Mouse (Mus musculus): ENCODE data around the gene Cog8. TPM values are rescaled to one million over a fixed set of nuclear protein-coding genes. Genes with fewer than 3 reads are reported as not detected.
A peak's percentile ranks its signal among the peaks of the same experiment; 100 is the strongest.

The Cog8 gene
- polyA plus RNA-seq (2015; fragmentation: Nextera tagmentation; extraction: Ambion mirVana), result 39.1 and 39.3 TPM in 2 replicates

- Histone ChIP-seq H3K4me2 (ENCODE audit: low read length) (peak within 1 kb of the TSS; percentile 91), H3K4me1 (replicated peaks; ENCODE audit: control insufficient read depth, insufficient read depth, low read length) (peaks cover 19% of the 10 kb centered on the region), H3K36me3 (ENCODE audit: control insufficient read depth, insufficient read depth) (peaks cover 18% of the 10 kb centered on the region), H3K9ac (replicated peaks; ENCODE audit: low read depth, low read length) (peak within 1 kb of the TSS; percentile 88), H3K9me3 (ENCODE audit: control insufficient read depth, low read length) (no peaks in the 10 kb centered on the region), H3K27ac (ENCODE audit: low read length) (peak within 1 kb of the TSS; percentile 79), H3K27me3 (replicated peaks; ENCODE audit: control insufficient read depth, insufficient read depth, low read length) (no peaks in the 10 kb centered on the region), H3K4me3 (replicated peaks; ENCODE audit: low read length) (peak within 1 kb of the TSS; percentile 97)
- peak; percentile 99 for ATAC-seq
- under 1% methylated on average over 88 of the region's 88 CpGs for WGBS
Observed at GRCm38 (mm10) chr8:107056076-107056972, at the start of gene Cog8, which contains the start of gene Nip7. Gene Cog8, minus strand, starts transcription at chr8:107056689. Gene Nip7, plus strand, starts transcription at chr8:107056877.

- no peak overlapping the region for H3K4me2 ChIP-seq (ENCODE audit: low read length)
- H3K4me3 ChIP-seq (replicated peaks; ENCODE audit: low read length), result no peak overlapping the region
- no peak for ATAC-seq
- WGBS, result 12% methylated on average over 4 of the region's 4 CpGs
- H3K27ac ChIP-seq (ENCODE audit: low read length), result no peak overlapping the region
- H3K4me1 ChIP-seq (replicated peaks; ENCODE audit: control insufficient read depth, insufficient read depth, low read length), result no peaks in the 10 kb centered on the region
- no peaks in the 10 kb centered on the region for H3K36me3 ChIP-seq (ENCODE audit: control insufficient read depth, insufficient read depth)
- H3K9ac ChIP-seq (replicated peaks; ENCODE audit: low read depth, low read length), result no peak overlapping the region
- no peaks in the 10 kb centered on the region for H3K27me3 ChIP-seq (replicated peaks; ENCODE audit: control insufficient read depth, insufficient read depth, low read length)
- H3K9me3 ChIP-seq (ENCODE audit: control insufficient read depth, low read length), result no peaks in the 10 kb centered on the region
Observed at GRCm38 (mm10) chr8:107104547-107104946, 48.1 kb upstream of the Cog8 start.

DNA sequence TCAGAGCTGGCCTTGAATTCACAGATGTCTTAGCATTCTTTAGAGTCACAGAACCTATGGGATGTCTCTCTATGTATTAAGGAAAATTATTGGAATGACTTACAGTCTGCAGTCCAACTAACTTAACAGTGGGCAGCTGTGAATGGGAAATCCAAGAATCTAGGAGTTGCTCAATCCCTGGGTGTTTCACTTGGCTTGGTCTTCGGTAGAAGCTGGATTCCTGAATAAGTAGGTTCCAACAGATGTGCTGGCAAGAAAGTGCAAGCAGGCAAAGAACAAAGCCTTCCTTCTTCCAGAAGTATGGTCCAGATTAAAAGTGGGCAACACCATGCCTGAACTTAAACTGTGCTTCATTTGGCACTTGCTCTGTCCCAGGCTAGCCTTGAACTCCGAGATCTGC lies 44.1 kb upstream of the Cog8 start:
- H3K27me3 ChIP-seq (replicated peaks; ENCODE audit: control insufficient read depth, insufficient read depth, low read length), result no peaks in the 10 kb centered on the region
- H3K4me1 ChIP-seq (replicated peaks; ENCODE audit: control insufficient read depth, insufficient read depth, low read length), result peaks cover 5% of the 10 kb centered on the region
- 84% methylated on average over 2 of the region's 2 CpGs for WGBS
- no peak for ATAC-seq
- no peak overlapping the region for H3K4me3 ChIP-seq (replicated peaks; ENCODE audit: low read length)
- no peaks in the 10 kb centered on the region for H3K9me3 ChIP-seq (ENCODE audit: control insufficient read depth, low read length)
- H3K4me2 ChIP-seq (ENCODE audit: low read length), result no peak overlapping the region
- no peak overlapping the region for H3K27ac ChIP-seq (ENCODE audit: low read length)
- H3K9ac ChIP-seq (replicated peaks; ENCODE audit: low read depth, low read length), result no peak overlapping the region
- H3K36me3 ChIP-seq (ENCODE audit: control insufficient read depth, insufficient read depth), result no peaks in the 10 kb centered on the region

DNA sequence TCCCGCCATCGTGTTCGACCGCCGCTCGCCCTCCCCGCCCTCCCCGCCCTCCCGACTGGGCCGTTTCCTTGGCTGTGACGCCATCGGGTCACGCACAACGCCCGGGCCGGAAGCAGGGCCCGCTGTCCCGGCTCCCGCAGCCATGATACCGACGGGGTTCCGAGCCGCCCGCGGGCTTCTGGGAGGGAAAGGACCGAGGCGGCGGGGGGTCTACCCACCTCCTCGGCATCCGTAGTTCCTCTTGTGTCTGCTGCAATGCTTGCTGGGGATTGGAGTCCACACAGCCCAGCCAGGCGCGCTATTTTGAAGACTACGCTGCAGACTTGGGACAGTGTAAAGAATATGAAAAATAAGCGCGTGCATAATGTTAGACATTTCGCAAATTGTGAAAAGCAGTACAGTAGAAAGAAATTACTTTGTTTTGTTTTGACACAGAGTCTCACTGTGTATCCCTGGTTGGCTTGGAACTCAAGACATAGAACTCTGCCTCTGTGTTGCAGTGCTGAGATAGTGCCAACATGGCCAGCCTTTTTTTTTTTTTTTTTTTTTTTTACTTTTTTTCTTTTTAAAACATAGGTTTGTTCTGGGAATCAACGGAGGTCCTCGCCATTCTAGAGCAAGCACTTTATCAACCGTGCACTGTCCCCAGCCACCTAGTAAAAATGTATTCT lies 40.0 kb upstream of the Cog8 start, which contains the start of gene Terf2:
Terf2 (minus strand) TSS at position 182 of the 671 bp plus-strand sequence.
- H3K27ac ChIP-seq (ENCODE audit: low read length), result peak within 1 kb of the TSS; percentile 77
- peak within 1 kb of the TSS; percentile 73 for H3K4me2 ChIP-seq (ENCODE audit: low read length)
- no peaks in the 10 kb centered on the region for H3K27me3 ChIP-seq (replicated peaks; ENCODE audit: control insufficient read depth, insufficient read depth, low read length)
- H3K4me3 ChIP-seq (replicated peaks; ENCODE audit: low read length), result peak within 1 kb of the TSS; percentile 81
- peak; percentile 99 for ATAC-seq
- H3K4me1 ChIP-seq (replicated peaks; ENCODE audit: control insufficient read depth, insufficient read depth, low read length), result peaks cover 23% of the 10 kb centered on the region
- no peaks in the 10 kb centered on the region for H3K36me3 ChIP-seq (ENCODE audit: control insufficient read depth, insufficient read depth)
- no peaks in the 10 kb centered on the region for H3K9me3 ChIP-seq (ENCODE audit: control insufficient read depth, low read length)
- 4% methylated on average over 31 of the region's 39 CpGs for WGBS
- H3K9ac ChIP-seq (replicated peaks; ENCODE audit: low read depth, low read length), result peak within 1 kb of the TSS; percentile 94

DNA sequence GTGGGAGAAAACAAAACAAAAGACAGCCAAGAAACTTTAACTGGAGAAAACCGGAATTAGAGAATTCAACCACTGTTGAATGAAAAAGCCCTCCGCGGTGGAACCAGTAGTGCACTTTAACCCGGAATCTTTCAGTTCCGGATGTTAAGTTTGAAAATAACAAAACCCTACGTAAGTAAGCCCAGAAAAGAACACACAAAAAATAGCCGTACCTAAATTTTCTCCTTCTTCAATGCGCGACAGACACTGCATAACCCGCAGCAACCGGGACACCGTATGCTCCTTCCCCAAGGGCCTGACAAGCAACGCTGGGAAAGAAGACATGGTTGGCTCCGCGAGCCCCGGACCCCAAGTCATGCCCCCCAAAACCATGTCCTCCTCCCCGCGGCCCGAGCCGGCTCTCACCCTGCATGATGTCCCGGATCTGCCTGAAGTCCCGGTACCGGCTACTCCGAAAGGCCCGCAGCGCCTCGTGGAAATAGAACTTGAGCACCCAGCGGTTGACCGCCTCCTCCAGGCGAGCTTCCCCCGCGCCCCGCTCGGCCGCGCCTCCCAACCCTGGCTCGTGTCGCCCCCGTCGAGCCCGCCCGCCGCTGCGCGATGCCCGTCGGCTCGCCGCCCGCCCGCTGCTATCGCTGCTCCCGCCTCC lies 39.4 kb upstream of the Cog8 start:
- Histone ChIP-seq H3K36me3 (ENCODE audit: control insufficient read depth, insufficient read depth) (no peaks in the 10 kb centered on the region), H3K4me3 (replicated peaks; ENCODE audit: low read length) (peak overlapping the region; percentile 81), H3K9me3 (ENCODE audit: control insufficient read depth, low read length) (no peaks in the 10 kb centered on the region), H3K4me2 (ENCODE audit: low read length) (peak overlapping the region; percentile 73), H3K9ac (replicated peaks; ENCODE audit: low read depth, low read length) (peak overlapping the region; percentile 94), H3K4me1 (replicated peaks; ENCODE audit: control insufficient read depth, insufficient read depth, low read length) (peaks cover 23% of the 10 kb centered on the region), H3K27ac (ENCODE audit: low read length) (peak overlapping the region; percentile 77), H3K27me3 (replicated peaks; ENCODE audit: control insufficient read depth, insufficient read depth, low read length) (no peaks in the 10 kb centered on the region)
- 2% methylated on average over 49 of the region's 53 CpGs for WGBS
- peak; percentile 73 for ATAC-seq

- H3K9ac ChIP-seq (replicated peaks; ENCODE audit: low read depth, low read length), result no peak overlapping the region
- WGBS, result 91% methylated on average over 7 of the region's 7 CpGs
- no peaks in the 10 kb centered on the region for H3K27me3 ChIP-seq (replicated peaks; ENCODE audit: control insufficient read depth, insufficient read depth, low read length)
- no peaks in the 10 kb centered on the region for H3K9me3 ChIP-seq (ENCODE audit: control insufficient read depth, low read length)
- H3K27ac ChIP-seq (ENCODE audit: low read length), result no peak overlapping the region
- no peak for ATAC-seq
- no peak overlapping the region for H3K4me3 ChIP-seq (replicated peaks; ENCODE audit: low read length)
- peaks cover 18% of the 10 kb centered on the region for H3K4me1 ChIP-seq (replicated peaks; ENCODE audit: control insufficient read depth, insufficient read depth, low read length)
- H3K4me2 ChIP-seq (ENCODE audit: low read length), result no peak overlapping the region
- H3K36me3 ChIP-seq (ENCODE audit: control insufficient read depth, insufficient read depth), result peaks cover 18% of the 10 kb centered on the region
Observed at GRCm38 (mm10) chr8:107090531-107090930, 34.0 kb upstream of the Cog8 start.

DNA sequence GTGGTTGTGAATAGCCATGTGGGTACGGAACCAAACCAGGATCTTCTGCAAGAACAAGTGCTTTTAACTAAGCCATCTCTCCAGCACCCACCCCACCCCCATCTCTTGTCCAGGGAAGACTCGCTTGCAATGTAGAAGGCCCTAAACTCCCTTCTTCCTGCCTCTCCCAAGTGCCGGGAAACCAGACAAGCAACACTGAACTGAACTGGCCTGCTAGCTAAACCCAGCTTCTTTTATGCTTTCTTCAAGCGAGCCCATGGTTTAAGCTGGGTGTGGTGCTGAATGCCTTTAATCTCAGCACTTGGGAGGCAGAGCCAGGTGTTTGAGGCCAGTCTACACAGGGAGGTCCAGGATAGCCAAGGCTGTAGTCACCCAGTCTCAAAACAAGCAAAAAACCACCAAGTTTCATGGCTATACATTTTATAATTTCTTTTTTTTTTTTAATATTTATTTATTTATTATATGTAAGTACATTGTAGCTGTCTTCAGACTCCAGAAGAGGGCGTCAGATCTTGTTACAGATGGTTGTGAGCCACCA lies 32.1 kb upstream of the Cog8 start:
- Histone ChIP-seq H3K9me3 (ENCODE audit: control insufficient read depth, low read length) (no peaks in the 10 kb centered on the region), H3K9ac (replicated peaks; ENCODE audit: low read depth, low read length) (no peak overlapping the region), H3K4me3 (replicated peaks; ENCODE audit: low read length) (no peak overlapping the region), H3K4me2 (ENCODE audit: low read length) (no peak overlapping the region), H3K27ac (ENCODE audit: low read length) (no peak overlapping the region), H3K36me3 (ENCODE audit: control insufficient read depth, insufficient read depth) (peaks cover 22% of the 10 kb centered on the region), H3K4me1 (replicated peaks; ENCODE audit: control insufficient read depth, insufficient read depth, low read length) (0 out of 2 replicates have a peak, but pooled peaks cover 2% of the 10 kb centered on the region), H3K27me3 (replicated peaks; ENCODE audit: control insufficient read depth, insufficient read depth, low read length) (no peaks in the 10 kb centered on the region)
- no peak for ATAC-seq
- 96% methylated on average over 5 of the region's 5 CpGs for WGBS

- H3K27me3 ChIP-seq (replicated peaks; ENCODE audit: control insufficient read depth, insufficient read depth, low read length), result no peaks in the 10 kb centered on the region
- H3K9ac ChIP-seq (replicated peaks; ENCODE audit: low read depth, low read length), result no peak overlapping the region
- H3K4me1 ChIP-seq (replicated peaks; ENCODE audit: control insufficient read depth, insufficient read depth, low read length), result no peaks in the 10 kb centered on the region
- no peak overlapping the region for H3K4me3 ChIP-seq (replicated peaks; ENCODE audit: low read length)
- ATAC-seq, result no peak
- H3K9me3 ChIP-seq (ENCODE audit: control insufficient read depth, low read length), result no peaks in the 10 kb centered on the region
- peaks cover 25% of the 10 kb centered on the region for H3K36me3 ChIP-seq (ENCODE audit: control insufficient read depth, insufficient read depth)
- WGBS, result 96% methylated on average over 5 of the region's 5 CpGs
- H3K27ac ChIP-seq (ENCODE audit: low read length), result no peak overlapping the region
- no peak overlapping the region for H3K4me2 ChIP-seq (ENCODE audit: low read length)
Observed at GRCm38 (mm10) chr8:107086018-107086417, 29.5 kb upstream of the Cog8 start.

GRCm38 (mm10) chr8:107085358-107085757 lies 28.9 kb upstream of the Cog8 start:
- H3K4me2 ChIP-seq (ENCODE audit: low read length), result no peak overlapping the region
- no peaks in the 10 kb centered on the region for H3K4me1 ChIP-seq (replicated peaks; ENCODE audit: control insufficient read depth, insufficient read depth, low read length)
- H3K27me3 ChIP-seq (replicated peaks; ENCODE audit: control insufficient read depth, insufficient read depth, low read length), result no peaks in the 10 kb centered on the region
- ATAC-seq, result no peak
- no peak overlapping the region for H3K4me3 ChIP-seq (replicated peaks; ENCODE audit: low read length)
- 97% methylated on average over 17 of the region's 17 CpGs for WGBS
- no peak overlapping the region for H3K9ac ChIP-seq (replicated peaks; ENCODE audit: low read depth, low read length)
- H3K27ac ChIP-seq (ENCODE audit: low read length), result no peak overlapping the region
- H3K36me3 ChIP-seq (ENCODE audit: control insufficient read depth, insufficient read depth), result peaks cover 29% of the 10 kb centered on the region
- no peaks in the 10 kb centered on the region for H3K9me3 ChIP-seq (ENCODE audit: control insufficient read depth, low read length)

Data from forebrain, embryonic 16.5 days (tissue).